Mouse (Mus musculus) heart, postnatal 14 days (tissue): ENCODE data around the gene Tmem108. TPM values are rescaled to one million over a fixed set of nuclear protein-coding genes. Genes with fewer than 3 reads are reported as not detected.
A peak's percentile ranks its signal among the peaks of the same experiment; 100 is the strongest.

Source experiments
- DNase-seq, 2 experiments: peaks; one replicate each; pipeline ENCODE4 v3.0.0; 2021 to 2022
- intact Hi-C: fragments of 180-260 bp; cut with DNase I; formaldehyde crosslinking; loops from one replicate; pipeline ENCODE4 v1.15.1; 2025
- total RNA-seq, 2 experiments: library from RNA; stranded (reverse); gene quantifications; 2 replicates each; pipeline ENCODE4 v1.2.3; 2021

Gene Tmem108
- total RNA-seq, 2 experiments from 2014 or later, result 5.4 to 5.7 TPM

GRCm38 (mm10) chr9:103597861-103598260 lies 163.8 kb downstream of the Tmem108 start:
- intact Hi-C loops, result no loop called here
- no peak for DNase-seq

GRCm38 (mm10) chr9:103595190-103595837 lies 166.3 kb downstream of the Tmem108 start:
- no peak for DNase-seq
- intact Hi-C loops, result no loop called here

GRCm38 (mm10) chr9:103594423-103595189 lies 167.0 kb downstream of the Tmem108 start:
- no peak for DNase-seq
- intact Hi-C loops, result no loop called here

GRCm38 (mm10) chr9:103593079-103593478 lies 168.6 kb downstream of the Tmem108 start:
- no peak for DNase-seq
- intact Hi-C loops, result no loop called here

- intact Hi-C loops, result no loop called here
- DNase-seq, result no peak
Measured at GRCm38 (mm10) chr9:103591962-103592361, 169.7 kb downstream of the Tmem108 start.

GRCm38 (mm10) chr9:103590801-103591200 lies 170.8 kb downstream of the Tmem108 start:
- intact Hi-C loops, result no loop called here
- DNase-seq, result no peak

- DNase-seq, result no peak
- intact Hi-C loops, result no loop called here
Measured at GRCm38 (mm10) chr9:103584865-103585264, 176.8 kb downstream of the Tmem108 start.

GRCm38 (mm10) chr9:103582249-103582961 lies 179.2 kb downstream of the Tmem108 start:
- no peak for DNase-seq
- intact Hi-C loops, result no loop called here

- intact Hi-C loops, result no loop called here
- no peak for DNase-seq
Measured at GRCm38 (mm10) chr9:103580621-103581020, 181.0 kb downstream of the Tmem108 start.

GRCm38 (mm10) chr9:103580186-103580585 lies 181.5 kb downstream of the Tmem108 start:
- intact Hi-C loops, result no loop called here
- DNase-seq, result no peak

GRCm38 (mm10) chr9:103579411-103580026 lies 182.1 kb downstream of the Tmem108 start:
- DNase-seq, result no peak
- intact Hi-C loops, result no loop called here

GRCm38 (mm10) chr9:103577731-103578130 lies 183.9 kb downstream of the Tmem108 start:
- DNase-seq, result no peak
- intact Hi-C loops, result no loop called here

GRCm38 (mm10) chr9:103577181-103577580 lies 184.5 kb downstream of the Tmem108 start:
- intact Hi-C loops, result no loop called here
- DNase-seq, result no peak

GRCm38 (mm10) chr9:103575901-103576300 lies 185.7 kb downstream of the Tmem108 start:
- intact Hi-C loops, result no loop called here
- no peak for DNase-seq

- no peak for DNase-seq
- intact Hi-C loops, result no loop called here
Measured at GRCm38 (mm10) chr9:103573994-103574750, 187.5 kb downstream of the Tmem108 start.

GRCm38 (mm10) chr9:103570158-103570741 lies 191.4 kb downstream of the Tmem108 start:
- intact Hi-C loops, result no loop called here
- DNase-seq, result no peak

- DNase-seq, result no peak
- intact Hi-C loops, result no loop called here
Measured at GRCm38 (mm10) chr9:103568983-103569382, 192.7 kb downstream of the Tmem108 start.

- intact Hi-C loops, result no loop called here
- DNase-seq, result no peak
Measured at GRCm38 (mm10) chr9:103565186-103565585, 196.5 kb downstream of the Tmem108 start.

GRCm38 (mm10) chr9:103563864-103564610 lies 197.6 kb downstream of the Tmem108 start:
- intact Hi-C loops, result no loop called here
- DNase-seq, result peak; percentile 49 to 65
